In the genomic region with DNA sequence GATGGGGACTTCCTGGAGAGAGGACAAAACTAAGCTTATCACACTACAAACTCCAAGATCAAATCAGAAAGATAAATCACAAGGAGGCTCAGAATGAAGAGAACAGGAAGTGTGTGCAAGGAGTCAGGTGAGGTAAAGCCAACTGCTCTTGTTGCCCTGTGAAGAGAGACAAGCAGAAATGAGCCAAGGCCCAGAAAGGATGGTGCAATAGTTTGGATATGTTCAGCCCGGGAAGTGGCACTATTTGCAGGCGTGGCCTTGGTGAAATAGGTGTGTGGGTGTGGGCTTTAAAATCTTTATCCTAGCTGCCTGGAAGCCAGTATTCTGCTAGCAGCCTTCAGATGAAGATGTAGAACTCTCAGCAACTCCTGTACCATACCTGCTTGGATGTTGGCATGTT, we compare ENCODE assay signal across 13 mouse cellular contexts. TPM values are rescaled to one million over a fixed set of nuclear protein-coding genes. Genes with fewer than 3 reads are reported as not detected.
DNase-seq lines count a peak whose midpoint lies in the region; ATAC-seq lines count a peak whose summit lies in the region.
"Had no signal": no experiment of that assay in that cellular context is flagged by ENCODE, and none has a peak within 500 bp of the region (broad histone marks: within the 10 kb centered on the region; RNA-seq: fewer than 3 reads in every experiment).

No protein-coding gene starts in this region.

- H3K4me3 ChIP-seq in liver, embryonic 11.5 days (ENCODE audit: low read depth, low read length) = no peak overlapping the region
- H3K4me3 ChIP-seq in liver, embryonic 15.5 days (replicated peaks) = no peak overlapping the region
- no peak overlapping the region for H3K4me3 ChIP-seq in hindbrain, embryonic 14.5 days (replicated peaks; ENCODE audit: low read length)
- H3K4me3 ChIP-seq: hindbrain, embryonic 13.5 days had no signal

- no peaks in the 10 kb centered on the region for H3K27me3 ChIP-seq in liver, embryonic 11.5 days (replicated peaks; ENCODE audit: control insufficient read depth, insufficient read depth, low read length)
- H3K27me3 ChIP-seq in liver, embryonic 15.5 days = no peaks in the 10 kb centered on the region
- no peaks in the 10 kb centered on the region for H3K27me3 ChIP-seq in hindbrain, embryonic 14.5 days (ENCODE audit: control insufficient read depth, insufficient read depth, low read length)
- H3K27me3 ChIP-seq: hindbrain, embryonic 13.5 days had no signal

- no peak overlapping the region for H3K9ac ChIP-seq in liver, embryonic 11.5 days (ENCODE audit: low read depth, low read length)
- H3K9ac ChIP-seq in liver, embryonic 15.5 days = peak overlapping the region; percentile 31; the same call in 1 of the 2 replicates
- no peak overlapping the region for H3K9ac ChIP-seq in hindbrain, embryonic 14.5 days
- H3K9ac ChIP-seq: hindbrain, embryonic 13.5 days had no signal

- H3K4me2 ChIP-seq in liver, embryonic 11.5 days = no peak overlapping the region
- H3K4me2 ChIP-seq in liver, embryonic 15.5 days = peak overlapping the region; percentile 64
- H3K4me2 ChIP-seq in hindbrain, embryonic 14.5 days (replicated peaks) = no peak overlapping the region
- H3K4me2 ChIP-seq: hindbrain, embryonic 13.5 days had no signal

- no peak for ATAC-seq in liver, embryonic 11.5 days (replicated peaks; ENCODE audit: low FRiP score)
- no peak for ATAC-seq in liver, embryonic 15.5 days (ENCODE audit: insufficient read depth)
- ATAC-seq in hindbrain, embryonic 14.5 days (ENCODE audit: low FRiP score) = no peak

- H3K4me1 ChIP-seq in liver, embryonic 11.5 days (replicated peaks; ENCODE audit: control insufficient read depth, insufficient read depth, low read length) = peaks cover 19% of the 10 kb centered on the region
- peaks cover 93% of the 10 kb centered on the region for H3K4me1 ChIP-seq in liver, embryonic 15.5 days (replicated peaks)
- H3K4me1 ChIP-seq in hindbrain, embryonic 14.5 days (replicated peaks; ENCODE audit: control insufficient read depth, insufficient read depth, low read length) = no peaks in the 10 kb centered on the region
- H3K4me1 ChIP-seq: hindbrain, embryonic 13.5 days had no signal

- intact Hi-C loops in gastrocnemius, postnatal 36 days (cut with DNase I) = no loop called here

- peaks cover 2% of the 10 kb centered on the region; the same call in 1 of the 2 replicates for H3K9me3 ChIP-seq in liver, embryonic 11.5 days (ENCODE audit: control insufficient read depth, low read length)
- no peaks in the 10 kb centered on the region; the same call in 1 of the 2 replicates for H3K9me3 ChIP-seq in liver, embryonic 15.5 days (replicated peaks)
- no peaks in the 10 kb centered on the region for H3K9me3 ChIP-seq in hindbrain, embryonic 14.5 days (ENCODE audit: control insufficient read depth, low read length)
- H3K9me3 ChIP-seq: hindbrain, embryonic 13.5 days had no signal

- no peak overlapping the region for H3K27ac ChIP-seq in liver, embryonic 11.5 days (ENCODE audit: low read depth, low read length)
- peak overlapping the region; percentile 97 for H3K27ac ChIP-seq in liver, embryonic 15.5 days (replicated peaks)
- H3K27ac ChIP-seq in hindbrain, embryonic 14.5 days = no peak overlapping the region
- H3K27ac ChIP-seq: hindbrain, embryonic 13.5 days had no signal

- no peaks in the 10 kb centered on the region for H3K36me3 ChIP-seq in liver, embryonic 11.5 days (ENCODE audit: control insufficient read depth, insufficient read depth, low read length)
- no peaks in the 10 kb centered on the region for H3K36me3 ChIP-seq in liver, embryonic 15.5 days (replicated peaks)
- no peaks in the 10 kb centered on the region for H3K36me3 ChIP-seq in hindbrain, embryonic 14.5 days (replicated peaks; ENCODE audit: control insufficient read depth, insufficient read depth)
- H3K36me3 ChIP-seq: hindbrain, embryonic 13.5 days had no signal

- peak; percentile 57 for DNase-seq in liver
- DNase-seq in liver, embryonic 11.5 days (ENCODE audit: low spot score) = no peak
- DNase-seq in c-Kit-positive CD71-positive TER-119-positive erythroid progenitor cells, embryonic 14.5 days (ENCODE audit: low spot score) = peak; percentile 25
- DNase-seq in naive thymus-derived CD4-positive, alpha-beta T cell, adult 2 months (ENCODE audit: low read depth) = peak; percentile 42
- no peak for DNase-seq in gastrocnemius, postnatal 36 days
- DNase-seq in hindbrain, embryonic 14.5 days (ENCODE audit: low spot score) = no peak
- DNase-seq: adrenal gland, postnatal 36 days; cerebellum, postnatal 14 days; gastrocnemius, postnatal 14 days; kidney, postnatal 14 days; layer of hippocampus, adult 9-11 months had no signal

- WGBS in liver, embryonic 11.5 days = 78% methylated on average over 2 of the region's 2 CpGs
- WGBS in liver, embryonic 15.5 days (ENCODE audit: insufficient replicate concordance) = 55% methylated on average over 2 of the region's 2 CpGs
- 96% methylated on average over 2 of the region's 2 CpGs for WGBS in hindbrain, embryonic 14.5 days

RNA-seq across cellular contexts. Expression of gene 1700017B05Rik, which starts 38.4 kb away (rescaled TPM):
- polyA plus RNA-seq in liver, embryonic 11.5 days (2014; fragmentation: Nextera tagmentation; extraction: Ambion mirVana) = 27.0 and 29.5 TPM in 2 replicates
- 15.4 and 17.0 TPM in 2 replicates for polyA plus RNA-seq in liver, embryonic 15.5 days (2015; fragmentation: Nextera tagmentation; extraction: Ambion mirVana)
- total RNA-seq in gastrocnemius, postnatal 36 days (2021) = 1 to 10 TPM; 3.8 to 4.2 TPM
- polyA plus RNA-seq in hindbrain, embryonic 14.5 days (2014; fragmentation: Nextera tagmentation; extraction: Ambion mirVana) = 3.2 and 3.4 TPM in 2 replicates

Comparison
In these comparisons a context has a peak if more than half of its experiments do, and no peak if none do; other contexts are left out.
1. DNase-seq: peak in liver (single experiment), c-Kit-positive CD71-positive TER-119-positive erythroid progenitor cells, embryonic 14.5 days (single experiment) and naive thymus-derived CD4-positive, alpha-beta T cell, adult 2 months (single experiment); none in liver, embryonic 11.5 days (single experiment), gastrocnemius, postnatal 36 days (0 of 2) and hindbrain, embryonic 14.5 days (single experiment).